Mouse (Mus musculus): Measurements from ENCODE around the gene Gm30737.
"Not testable (repeated sequence)": the region's sequence is repeated elsewhere in the genome, so short reads cannot be mapped to it uniquely, and the experiment has no call there.

Gene Gm30737

DNA sequence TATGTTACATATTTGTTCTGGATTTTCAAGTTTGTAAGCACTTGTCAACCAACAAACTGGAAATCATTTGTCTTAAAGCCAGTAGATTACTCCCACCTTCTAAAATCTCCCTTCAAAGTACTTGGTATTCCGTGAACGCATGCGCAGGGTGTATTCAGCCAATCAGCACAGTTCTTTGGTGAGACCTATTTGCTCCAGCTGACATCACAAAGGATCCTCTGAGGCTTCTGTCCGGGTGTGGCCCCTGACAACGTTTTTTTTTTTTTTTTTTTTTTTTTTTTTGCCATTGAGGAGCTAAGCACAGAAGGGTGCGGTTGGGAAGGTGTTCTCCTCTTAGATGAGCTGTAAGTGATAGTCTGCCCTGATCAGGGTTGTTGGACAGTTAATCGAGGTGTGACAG, at the start of gene Gm30737:
Gene Gm30737, plus strand, starts transcription at position 301 of the 400 bp plus-strand sequence.
- DNase-seq, result not testable (repeated sequence)

Data from kidney, adult 18-20 months (tissue).